Mouse (Mus musculus) embryonic facial prominence, embryonic 10.5 days (tissue): ENCODE data around the gene Strn3. TPM values are rescaled to one million over a fixed set of nuclear protein-coding genes. Genes with fewer than 3 reads are reported as not detected.
A peak's percentile ranks its signal among the peaks of the same experiment; 100 is the strongest.
"Not testable (repeated sequence)": the region's sequence is repeated elsewhere in the genome, so short reads cannot be mapped to it uniquely, and the experiment has no call there.

Experiments
- DNase-seq: peaks from one replicate; pipeline ENCODE4 v3.0.0-alpha.2; 2017; ENCODE audit warnings: low spot score
- H3K27ac ChIP-seq: fragments of 300-500 bp; sonication (generic); replicated peaks from 2 replicates; pipeline ENCODE4 v1.5.1; 2016; ENCODE audit warnings: mild to moderate bottlenecking
- H3K27me3 ChIP-seq: fragments of 300-500 bp; sonication (generic); replicated peaks from 2 replicates; pipeline ENCODE4 v1.6.1; 2016; ENCODE audit warnings: low read depth, mild to moderate bottlenecking; ENCODE audit not compliant: poor library complexity, severe bottlenecking
- H3K36me3 ChIP-seq: fragments of 300-500 bp; sonication (generic); replicated peaks from 2 replicates; pipeline ENCODE4 v1.6.1; 2016; ENCODE audit warnings: mild to moderate bottlenecking, moderate library complexity
- H3K4me1 ChIP-seq: fragments of 300-500 bp; sonication (generic); 2 replicates; pipeline ENCODE4 v1.6.1; 2016
- H3K4me3 ChIP-seq: fragments of 300-500 bp; sonication (generic); 2 replicates; pipeline ENCODE4 v1.5.1; 2016; ENCODE audit warnings: mild to moderate bottlenecking, moderate library complexity
- H3K9me3 ChIP-seq: fragments of 300-500 bp; sonication (generic); 2 replicates; pipeline ENCODE4 v1.6.1; 2016; ENCODE audit warnings: mild to moderate bottlenecking
- WGBS: fragments of 180-500 bp; shearing (Covaris S2); methylation state at CpG from one replicate; pipeline ENCODE4 v1.1.7; 2016; 5-methylcytosine and 5-hydroxymethylcytosine counted together
- polyA plus RNA-seq: library from polyadenylated mRNA; unstranded; fragments of >200 nt; fragmentation: Nextera tagmentation; extraction: Ambion mirVana; gene quantifications from 2 replicates; pipeline ENCODE4 v1.2.1, GENCODE M21; 2016

Gene Strn3
- polyA plus RNA-seq, 1 experiment from 2014 or later, result 41.3 TPM

DNA sequence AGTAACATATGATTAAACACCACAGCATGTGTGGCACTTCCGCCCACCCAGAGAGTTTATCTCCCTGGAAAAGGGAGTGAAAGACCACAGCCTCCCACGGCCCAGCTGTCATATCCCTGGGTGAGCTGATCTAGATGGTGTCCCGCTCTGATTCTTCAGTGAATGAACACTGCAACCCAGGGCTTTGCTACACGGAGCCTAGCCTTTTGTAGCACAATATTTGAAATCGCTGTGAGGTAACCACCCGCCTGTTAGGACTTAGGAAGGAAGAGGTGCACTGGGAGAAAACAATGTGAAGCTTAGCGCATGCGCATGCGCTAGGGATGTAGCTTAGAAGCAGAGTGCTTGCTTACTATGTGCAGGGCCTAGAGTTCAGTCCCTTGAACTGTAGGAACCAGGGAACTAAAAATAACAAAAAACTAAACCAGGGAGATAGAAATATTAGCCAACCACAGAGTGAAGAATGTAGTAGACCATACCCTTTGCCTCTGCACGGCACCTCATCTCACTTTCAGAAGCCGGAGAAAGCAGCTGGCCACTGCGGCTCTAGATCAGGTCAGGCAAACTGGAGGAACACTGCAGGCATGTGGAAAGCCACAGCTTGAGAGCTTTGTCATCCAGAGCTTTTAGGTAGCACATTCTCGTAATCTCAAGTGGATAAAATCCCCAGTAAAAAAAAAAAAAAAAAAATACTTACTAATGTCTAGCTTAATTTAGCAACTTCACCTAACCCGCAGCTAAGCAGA lies 17.4 kb upstream of the Strn3 start:
- H3K4me1 ChIP-seq, result peaks cover 10% of the 10 kb centered on the region
- no peaks in the 10 kb centered on the region for H3K27me3 ChIP-seq
- H3K9me3 ChIP-seq, result no peaks in the 10 kb centered on the region
- H3K36me3 ChIP-seq, result 0 out of 2 replicates have a peak, but pooled peaks cover 4% of the 10 kb centered on the region
- no peak overlapping the region for H3K27ac ChIP-seq
- no peak for DNase-seq
- no peak overlapping the region for H3K4me3 ChIP-seq
- 75% methylated on average over 14 of the region's 14 CpGs for WGBS

DNA sequence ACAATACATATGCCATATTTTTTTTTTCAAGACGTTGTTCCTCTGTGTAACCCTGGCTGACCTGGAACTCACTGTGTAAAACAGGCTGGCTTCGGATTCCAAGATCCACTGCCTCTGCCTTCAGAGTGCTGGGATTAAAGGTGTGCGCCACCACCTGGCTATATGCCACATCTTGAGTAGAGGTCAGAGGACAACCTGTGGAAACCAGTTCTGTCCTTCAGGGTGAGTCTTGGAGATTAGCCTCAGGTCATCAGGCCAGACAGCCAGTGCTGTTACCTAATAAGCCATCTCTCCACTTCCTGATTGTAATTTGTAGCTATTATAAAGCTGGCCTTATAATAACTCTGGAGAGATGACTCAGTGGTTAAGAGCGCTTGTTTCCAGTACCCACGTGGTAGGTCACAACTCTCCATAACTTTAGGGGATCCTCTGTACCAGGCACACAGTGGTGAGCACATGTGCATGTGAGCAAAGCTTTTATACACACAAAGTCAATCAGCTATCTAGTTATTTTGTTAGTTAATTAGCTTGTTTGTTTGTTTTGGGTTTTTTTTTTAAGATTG lies 15.1 kb upstream of the Strn3 start:
- peaks cover 7% of the 10 kb centered on the region; the same call in 1 of the 2 replicates for H3K36me3 ChIP-seq
- H3K9me3 ChIP-seq, result peaks cover 3% of the 10 kb centered on the region; the same call in 1 of the 2 replicates
- no peak for DNase-seq
- H3K4me1 ChIP-seq, result peaks cover 18% of the 10 kb centered on the region
- WGBS, result 82% methylated on average over 5 of the region's 5 CpGs
- H3K4me3 ChIP-seq, result no peak overlapping the region
- no peak overlapping the region for H3K27ac ChIP-seq
- H3K27me3 ChIP-seq, result no peaks in the 10 kb centered on the region

DNA sequence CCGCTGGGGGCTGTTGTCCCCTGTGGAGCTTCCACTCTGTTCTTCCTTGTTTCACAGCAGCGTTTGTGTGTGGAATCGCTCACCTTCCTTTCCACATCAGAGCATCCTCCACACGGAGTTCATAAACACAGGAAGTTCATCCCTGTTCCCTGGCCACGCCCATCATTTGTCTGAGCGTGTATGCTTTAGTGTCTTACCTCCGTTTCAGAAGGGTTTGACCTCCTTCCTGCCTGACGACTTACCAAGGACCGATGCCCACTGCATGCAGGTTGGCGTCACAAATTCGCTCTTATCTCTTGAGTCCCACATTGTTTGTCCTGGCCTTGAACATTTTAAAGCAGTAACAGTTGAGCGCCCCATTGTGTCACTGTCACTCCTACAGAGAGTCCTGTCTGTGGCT lies 14.1 kb upstream of the Strn3 start:
- Histone ChIP-seq H3K4me3 (no peak overlapping the region), H3K27ac (no peak overlapping the region), H3K27me3 (no peaks in the 10 kb centered on the region), H3K36me3 (peaks cover 11% of the 10 kb centered on the region; the same call in 1 of the 2 replicates), H3K4me1 (peaks cover 18% of the 10 kb centered on the region), H3K9me3 (peaks cover 8% of the 10 kb centered on the region; the same call in 1 of the 2 replicates)
- no peak for DNase-seq
- 84% methylated on average over 12 of the region's 12 CpGs for WGBS

DNA sequence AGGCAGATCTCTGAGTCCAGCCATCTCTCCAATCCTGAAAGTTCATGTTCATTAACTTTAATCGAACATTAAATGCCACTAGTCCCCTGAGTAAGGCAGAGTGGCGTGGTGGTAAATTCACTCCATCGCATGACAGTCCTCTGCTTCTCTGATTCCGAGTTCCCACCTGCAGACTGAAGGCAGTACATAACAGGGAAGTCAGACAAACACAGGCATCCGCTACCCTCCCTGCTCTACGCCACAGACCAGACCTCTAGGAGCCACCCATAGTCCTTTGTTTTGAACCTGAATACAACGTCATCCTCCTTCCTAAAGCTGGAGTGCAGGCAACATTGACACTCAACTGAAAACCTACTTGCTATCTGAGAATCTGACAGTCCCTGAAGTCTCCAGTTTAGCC lies 12.9 kb upstream of the Strn3 start:
- peaks cover 8% of the 10 kb centered on the region; the same call in 1 of the 2 replicates for H3K9me3 ChIP-seq
- no peak for DNase-seq
- H3K4me1 ChIP-seq, result peaks cover 14% of the 10 kb centered on the region
- no peaks in the 10 kb centered on the region for H3K27me3 ChIP-seq
- WGBS, result 72% methylated on average over 7 of the region's 7 CpGs
- H3K4me3 ChIP-seq, result no peak overlapping the region
- H3K27ac ChIP-seq, result no peak overlapping the region
- peaks cover 11% of the 10 kb centered on the region; the same call in 1 of the 2 replicates for H3K36me3 ChIP-seq

DNA sequence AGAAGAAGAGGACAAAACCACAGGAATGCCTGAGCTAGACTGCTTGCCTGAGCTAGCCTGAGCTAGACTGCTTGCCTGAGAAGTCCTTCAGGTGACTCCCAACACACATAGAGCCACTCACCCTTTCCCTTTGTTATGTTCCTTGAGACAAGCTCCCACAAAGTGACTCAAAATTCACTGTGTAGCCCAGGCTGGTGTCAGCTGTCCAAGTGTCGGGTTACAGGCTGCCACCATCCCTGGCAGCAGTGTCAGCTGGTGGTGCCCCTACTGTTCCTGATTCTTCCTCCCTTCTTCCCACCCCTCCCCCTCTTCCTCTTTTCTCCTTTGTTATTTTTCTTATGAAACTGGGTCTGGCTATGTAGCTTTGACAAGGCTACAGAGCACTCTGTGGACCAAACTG lies 12.2 kb upstream of the Strn3 start:
- Histone ChIP-seq H3K27me3 (no peaks in the 10 kb centered on the region), H3K4me3 (no peak overlapping the region), H3K4me1 (peaks cover 14% of the 10 kb centered on the region), H3K9me3 (peaks cover 8% of the 10 kb centered on the region; the same call in 1 of the 2 replicates), H3K36me3 (peaks cover 11% of the 10 kb centered on the region; the same call in 1 of the 2 replicates), H3K27ac (peak overlapping the region; percentile 40)
- 21% methylated on average over 1 of the region's 1 CpGs for WGBS
- DNase-seq, result peak; percentile 35

DNA sequence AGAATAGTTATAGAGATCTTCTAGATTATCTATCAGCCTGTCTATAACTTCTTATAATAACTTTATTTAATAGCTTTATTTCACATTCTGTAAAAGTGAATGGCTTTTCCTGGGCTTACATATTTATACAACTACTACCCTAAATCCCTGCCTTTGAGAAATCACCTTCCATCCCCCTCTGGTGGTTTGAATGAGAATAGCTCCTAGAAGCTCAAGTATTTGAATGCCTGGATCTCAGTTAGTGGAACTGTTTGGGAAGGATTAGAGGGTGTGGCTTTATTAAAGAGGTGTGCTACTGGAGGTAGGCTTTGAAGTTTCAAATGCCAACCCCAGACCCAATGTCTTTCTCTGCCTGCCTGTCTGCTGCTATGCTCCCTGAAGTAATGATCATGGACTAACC lies 10.0 kb upstream of the Strn3 start:
- H3K9me3 ChIP-seq, result peaks cover 8% of the 10 kb centered on the region; the same call in 1 of the 2 replicates
- H3K4me3 ChIP-seq, result no peak overlapping the region
- no peak for DNase-seq
- no peaks in the 10 kb centered on the region for H3K27me3 ChIP-seq
- no peak overlapping the region for H3K27ac ChIP-seq
- peaks cover 14% of the 10 kb centered on the region for H3K4me1 ChIP-seq
- peaks cover 11% of the 10 kb centered on the region; the same call in 1 of the 2 replicates for H3K36me3 ChIP-seq

DNA sequence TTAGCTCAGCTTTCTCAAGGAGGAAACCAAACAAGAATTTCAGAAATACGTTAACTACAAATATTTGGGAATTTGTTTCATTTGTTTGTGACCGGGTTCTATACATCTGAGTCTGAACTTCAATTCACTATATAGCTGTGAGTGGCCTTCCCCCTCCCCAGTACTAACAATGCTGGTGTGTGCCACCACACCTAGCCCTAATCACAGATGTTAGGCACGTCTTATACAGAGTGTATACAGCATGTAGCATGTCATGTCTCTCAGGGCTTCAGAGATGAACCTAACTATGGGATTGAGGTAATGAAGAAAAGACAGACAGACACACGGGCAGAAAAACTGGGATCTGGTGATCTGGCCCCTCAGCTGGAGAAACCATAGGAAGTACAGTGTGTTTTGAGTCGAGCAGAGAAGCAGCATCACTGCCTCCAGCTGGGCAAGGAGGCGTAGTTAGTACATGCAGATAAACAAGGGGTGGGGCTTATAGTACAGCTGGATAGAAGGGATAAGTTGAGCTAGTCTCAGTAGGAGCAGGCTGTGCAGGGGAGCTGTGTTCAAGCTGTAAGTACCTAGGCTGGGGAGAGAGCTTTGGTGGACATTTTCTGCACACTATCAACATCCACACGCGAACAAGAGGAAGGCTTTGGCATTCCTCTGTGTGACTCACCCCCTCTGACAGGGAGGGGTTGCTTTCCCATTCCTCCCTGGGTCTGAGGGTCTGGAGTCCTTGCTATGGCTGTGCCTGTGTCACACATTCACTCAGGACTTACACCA lies 8.1 kb upstream of the Strn3 start:
- Histone ChIP-seq H3K4me3 (no peak overlapping the region), H3K36me3 (peaks cover 7% of the 10 kb centered on the region; the same call in 1 of the 2 replicates), H3K27ac (no peak overlapping the region), H3K9me3 (peaks cover 8% of the 10 kb centered on the region; the same call in 1 of the 2 replicates), H3K27me3 (no peaks in the 10 kb centered on the region), H3K4me1 (peaks cover 14% of the 10 kb centered on the region)
- no peak for DNase-seq
- WGBS, result 62% methylated on average over 8 of the region's 8 CpGs

DNA sequence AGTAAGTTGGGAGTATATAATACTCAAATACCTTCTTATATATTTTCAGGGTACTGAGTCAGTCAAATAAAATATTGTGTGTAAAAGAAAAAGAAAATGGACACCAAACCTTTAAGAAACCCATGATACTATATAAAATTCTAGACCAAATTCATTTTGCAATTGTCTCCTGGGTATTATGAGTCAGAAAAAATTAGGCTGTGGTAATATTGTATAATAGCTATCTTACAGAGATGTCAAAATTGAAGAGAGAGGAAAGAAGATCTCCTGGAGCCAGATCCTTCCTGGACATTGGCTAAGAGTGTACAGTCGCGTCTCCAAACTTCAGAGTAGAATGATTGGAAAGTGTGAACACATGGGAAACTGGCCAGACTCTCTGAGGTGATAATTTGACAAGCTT lies 4.5 kb upstream of the Strn3 start:
- peaks cover 4% of the 10 kb centered on the region; the same call in 1 of the 2 replicates for H3K4me1 ChIP-seq
- WGBS, result 92% methylated on average over 2 of the region's 2 CpGs
- H3K36me3 ChIP-seq, result no peaks in the 10 kb centered on the region
- H3K4me3 ChIP-seq, result no peak overlapping the region
- no peaks in the 10 kb centered on the region for H3K9me3 ChIP-seq
- DNase-seq, result no peak
- H3K27ac ChIP-seq, result no peak overlapping the region
- no peaks in the 10 kb centered on the region for H3K27me3 ChIP-seq

DNA sequence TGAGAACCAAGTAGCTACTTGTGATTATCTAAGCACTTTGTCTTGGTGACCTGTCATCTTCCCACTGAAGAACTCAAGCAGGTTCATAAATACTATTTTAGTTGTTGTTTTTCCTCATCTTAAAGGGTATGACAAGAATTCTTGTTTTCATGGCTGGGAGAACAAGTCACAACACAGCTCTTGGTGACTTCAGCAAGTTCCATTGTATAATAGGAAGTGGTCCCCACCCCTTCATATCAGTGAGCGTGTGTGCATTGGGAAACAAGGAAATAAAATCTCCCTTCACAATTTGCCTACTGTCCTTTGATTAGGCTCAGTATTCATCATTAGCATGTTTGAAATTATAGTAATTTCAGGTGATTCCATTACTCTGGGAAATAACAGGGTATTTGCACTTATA lies 3.3 kb upstream of the Strn3 start:
- peaks cover 6% of the 10 kb centered on the region for H3K4me1 ChIP-seq
- no peaks in the 10 kb centered on the region for H3K9me3 ChIP-seq
- H3K27me3 ChIP-seq, result no peaks in the 10 kb centered on the region
- H3K27ac ChIP-seq, result no peak overlapping the region
- no peak for DNase-seq
- WGBS, result 90% methylated on average over 1 of the region's 1 CpGs
- H3K4me3 ChIP-seq, result no peak overlapping the region
- no peaks in the 10 kb centered on the region for H3K36me3 ChIP-seq

DNA sequence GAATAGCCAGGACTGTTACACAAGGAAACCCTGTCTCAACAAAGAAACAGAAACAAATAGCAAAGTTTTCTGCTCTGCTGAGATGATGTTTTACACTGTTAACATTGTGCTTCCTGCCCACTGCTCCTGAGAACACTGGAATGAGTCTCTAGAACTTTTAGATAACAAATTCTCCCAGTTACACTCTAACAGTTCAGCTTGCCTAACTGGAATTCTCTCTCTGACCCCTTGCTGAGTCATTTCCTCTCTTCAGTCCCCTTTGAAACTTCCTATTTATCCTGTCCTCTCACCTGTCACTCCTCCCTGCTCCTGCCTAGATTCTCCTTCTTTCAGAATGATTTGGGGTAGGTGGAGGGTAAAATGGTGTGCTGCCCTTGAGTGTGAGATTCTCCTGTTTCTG lies 2.4 kb upstream of the Strn3 start:
- Histone ChIP-seq H3K27ac (peak overlapping the region; percentile 30), H3K9me3 (no peaks in the 10 kb centered on the region), H3K36me3 (no peaks in the 10 kb centered on the region), H3K27me3 (no peaks in the 10 kb centered on the region), H3K4me3 (no peak overlapping the region), H3K4me1 (peaks cover 12% of the 10 kb centered on the region)
- DNase-seq, result peak; percentile 5

DNA sequence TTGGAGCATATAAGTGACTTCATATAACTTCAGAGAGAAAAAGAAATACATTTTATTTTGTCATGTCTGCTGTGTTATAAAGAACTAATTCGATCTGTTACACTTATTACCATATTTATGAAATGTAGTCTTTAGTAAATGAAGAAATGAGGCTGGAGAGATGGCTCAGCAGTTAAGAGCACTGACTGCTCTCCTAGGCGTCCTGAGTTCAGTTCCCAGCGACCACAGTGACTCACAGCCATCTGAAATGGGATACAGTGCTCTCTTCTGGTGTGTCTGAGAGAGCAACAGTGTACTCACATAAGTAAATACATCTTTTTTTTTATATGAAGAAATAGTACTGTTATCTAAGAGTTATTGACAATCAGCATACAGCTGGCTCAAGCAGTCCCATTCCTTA lies 1.7 kb upstream of the Strn3 start:
- WGBS, result 84% methylated on average over 3 of the region's 3 CpGs
- H3K4me3 ChIP-seq, result no peak overlapping the region
- peaks cover 14% of the 10 kb centered on the region for H3K4me1 ChIP-seq
- no peaks in the 10 kb centered on the region for H3K27me3 ChIP-seq
- DNase-seq, result no peak
- H3K27ac ChIP-seq, result no peak overlapping the region
- no peaks in the 10 kb centered on the region for H3K9me3 ChIP-seq
- H3K36me3 ChIP-seq, result no peaks in the 10 kb centered on the region

DNA sequence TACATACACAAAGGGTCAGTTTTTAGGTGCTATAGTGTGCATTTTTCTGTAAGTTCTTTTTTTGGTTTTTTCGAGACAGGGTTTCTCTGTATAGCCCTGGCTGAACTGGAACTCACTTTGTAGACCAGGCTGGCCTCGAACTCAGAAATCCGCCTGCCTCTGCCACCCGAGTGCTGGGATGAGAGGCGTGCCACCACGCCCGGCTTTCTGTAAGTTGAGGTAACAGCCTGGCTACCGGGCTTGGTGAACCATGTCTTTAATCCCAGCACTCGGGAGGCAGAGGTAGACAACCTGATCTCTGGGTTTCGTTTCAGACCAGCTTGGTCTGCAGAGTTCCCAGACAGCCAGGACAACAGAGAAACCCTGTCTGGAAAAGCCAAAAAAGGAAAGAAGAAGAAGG lies 1.2 kb upstream of the Strn3 start:
- WGBS, result 87% methylated on average over 10 of the region's 10 CpGs
- peak overlapping the region; percentile 98 for H3K4me3 ChIP-seq
- H3K27me3 ChIP-seq, DNase-seq, H3K36me3 ChIP-seq, H3K9me3 ChIP-seq: not testable (repeated sequence)
- peaks cover 17% of the 10 kb centered on the region for H3K4me1 ChIP-seq
- peak overlapping the region; percentile 48 for H3K27ac ChIP-seq
